In genomic region chrX:97431391-97431803, GRCm38 (mm10) we compare ENCODE assay signal across 8 mouse cellular contexts. TPM values are rescaled to one million over a fixed set of nuclear protein-coding genes. Genes with fewer than 3 reads are reported as not detected.
DNase-seq lines count a peak whose midpoint lies in the region; ATAC-seq and TF ChIP-seq lines count a peak whose summit lies in the region.

No protein-coding gene starts in this region.

- no peaks in the 10 kb centered on the region for H3K36me3 ChIP-seq in ES-E14 (ENCODE audit: control insufficient read depth, insufficient read depth, low read length, poor library complexity, severe bottlenecking)
- H3K36me3 ChIP-seq in forebrain, embryonic 11.5 days (ENCODE audit: control insufficient read depth, insufficient read depth, low read length), result no peaks in the 10 kb centered on the region
- no peaks in the 10 kb centered on the region for H3K36me3 ChIP-seq in heart, postnatal 0 days (replicated peaks; ENCODE audit: control insufficient read depth, insufficient read depth, low read length)
- H3K36me3 ChIP-seq in liver, embryonic 11.5 days (ENCODE audit: control insufficient read depth, insufficient read depth, low read length), result no peaks in the 10 kb centered on the region

- no peaks in the 10 kb centered on the region for H3K4me1 ChIP-seq in ES-E14 (ENCODE audit: control insufficient read depth in 2 of 2, insufficient read depth in 2 of 2, low read length in 2 of 2, poor library complexity in 1 of 2)
- no peaks in the 10 kb centered on the region for H3K4me1 ChIP-seq in brown adipose tissue, adult 24 weeks (ENCODE audit: control insufficient read depth, insufficient read depth, insufficient read length, low read length)
- no peaks in the 10 kb centered on the region for H3K4me1 ChIP-seq in forebrain, embryonic 11.5 days (replicated peaks; ENCODE audit: control insufficient read depth, insufficient read depth, low read length)
- no peaks in the 10 kb centered on the region for H3K4me1 ChIP-seq in heart, postnatal 0 days (ENCODE audit: control insufficient read depth, insufficient read depth)
- H3K4me1 ChIP-seq in liver, embryonic 11.5 days (replicated peaks; ENCODE audit: control insufficient read depth, insufficient read depth, low read length), result no peaks in the 10 kb centered on the region

- DNase-seq in ES-E14 (ENCODE audit: low read depth, low spot score), result peak; percentile 29
- DNase-seq in forebrain, embryonic 11.5 days (ENCODE audit: low spot score), result no peak
- peak; percentile 15 for DNase-seq in heart, postnatal 0 days (ENCODE audit: low spot score)
- peak; percentile 27 to 54 for DNase-seq in kidney, postnatal 25 days
- peak; percentile 38 for DNase-seq in liver, embryonic 11.5 days (ENCODE audit: low spot score)
- DNase-seq in naive thymus-derived CD4-positive, alpha-beta T cell, adult 2 months (ENCODE audit: low read depth), result peak; percentile 72
- DNase-seq in testis, postnatal 10 days (ENCODE audit: low spot score), result peak; percentile 49

- H3K27ac ChIP-seq in ES-E14 (ENCODE audit: insufficient read depth, low read depth, low read length, poor library complexity, severe bottlenecking), result no peak overlapping the region
- peak overlapping the region; percentile 97 for H3K27ac ChIP-seq in brown adipose tissue, adult 24 weeks (replicated peaks; ENCODE audit: low read depth, low read length)
- no peak overlapping the region for H3K27ac ChIP-seq in forebrain, embryonic 11.5 days (ENCODE audit: low read depth, low read length)
- no peak overlapping the region for H3K27ac ChIP-seq in heart, postnatal 0 days (ENCODE audit: low read depth)
- H3K27ac ChIP-seq in liver, embryonic 11.5 days (ENCODE audit: low read depth, low read length), result no peak overlapping the region

- H3K9ac ChIP-seq in ES-E14 (ENCODE audit: insufficient read depth, low read depth, low read length, poor library complexity, severe bottlenecking), result no peak overlapping the region
- 0 out of 2 replicates have a peak overlapping the region, but pooled peaks have one; percentile 39 for H3K9ac ChIP-seq in forebrain, embryonic 11.5 days (ENCODE audit: low read length)
- no peak overlapping the region for H3K9ac ChIP-seq in heart, postnatal 0 days (replicated peaks; ENCODE audit: low read depth, low read length)
- no peak overlapping the region for H3K9ac ChIP-seq in liver, embryonic 11.5 days (ENCODE audit: low read depth, low read length)

- TF ChIP-seq CTCF in heart, postnatal 0 days (IDR thresholded peaks at IDR 0.05; ENCODE audit: low read depth), result peak; percentile 47

- no peak for TF ChIP-seq EP300 in heart, postnatal 0 days (IDR thresholded peaks at IDR 0.05; ENCODE audit: low read depth)

- 17% methylated on average over 6 of the region's 6 CpGs for WGBS in forebrain, embryonic 11.5 days
- WGBS in heart, postnatal 0 days, result 14% methylated on average over 6 of the region's 6 CpGs
- WGBS in liver, embryonic 11.5 days, result 18% methylated on average over 6 of the region's 6 CpGs

- ATAC-seq in forebrain, embryonic 11.5 days (replicated peaks; ENCODE audit: low FRiP score), result peak; percentile 69
- no peak for ATAC-seq in heart, postnatal 0 days (ENCODE audit: insufficient read depth, low read depth)
- ATAC-seq in liver, embryonic 11.5 days (replicated peaks; ENCODE audit: low FRiP score), result 0 out of 2 replicates have a peak, but pooled peaks have one; percentile 57

- H3K27me3 ChIP-seq in forebrain, embryonic 11.5 days (ENCODE audit: control insufficient read depth, insufficient read depth, low read length), result no peaks in the 10 kb centered on the region
- H3K27me3 ChIP-seq in heart, postnatal 0 days (ENCODE audit: control insufficient read depth, insufficient read depth, low read length), result no peaks in the 10 kb centered on the region
- H3K27me3 ChIP-seq in liver, embryonic 11.5 days (replicated peaks; ENCODE audit: control insufficient read depth, insufficient read depth, low read length), result no peaks in the 10 kb centered on the region

- peak overlapping the region; percentile 40 for H3K4me2 ChIP-seq in forebrain, embryonic 11.5 days (ENCODE audit: low read depth, low read length, severe bottlenecking)
- H3K4me2 ChIP-seq in heart, postnatal 0 days (ENCODE audit: low read depth, low read length), result peak overlapping the region; percentile 40
- peak overlapping the region; percentile 33; the same call in 1 of the 2 replicates for H3K4me2 ChIP-seq in liver, embryonic 11.5 days

- peak overlapping the region in 1 of 2 experiments; percentile 62; a peak in 2 of 4 replicates for H3K4me3 ChIP-seq in ES-E14 (ENCODE audit: insufficient read depth in 1 of 2, low read depth in 1 of 2, low read length in 2 of 2, poor library complexity in 1 of 2, severe bottlenecking in 1 of 2)
- peak overlapping the region; percentile 99 for H3K4me3 ChIP-seq in brown adipose tissue, adult 24 weeks (ENCODE audit: insufficient read depth, low read depth, low read length)
- peak overlapping the region; percentile 17; the same call in 1 of the 2 replicates for H3K4me3 ChIP-seq in forebrain, embryonic 11.5 days (ENCODE audit: low read depth, low read length)
- peak overlapping the region; percentile 54 for H3K4me3 ChIP-seq in heart, postnatal 0 days (ENCODE audit: low read depth, low read length)
- peak overlapping the region; percentile 40 for H3K4me3 ChIP-seq in liver, embryonic 11.5 days (ENCODE audit: low read depth, low read length)

- no peaks in the 10 kb centered on the region for H3K9me3 ChIP-seq in ES-E14 (ENCODE audit: control insufficient read depth, insufficient read depth, low read depth, low read length)
- H3K9me3 ChIP-seq in forebrain, embryonic 11.5 days (ENCODE audit: control insufficient read depth, low read length), result no peaks in the 10 kb centered on the region
- H3K9me3 ChIP-seq in heart, postnatal 0 days (replicated peaks; ENCODE audit: control insufficient read depth, low read length), result no peaks in the 10 kb centered on the region
- H3K9me3 ChIP-seq in liver, embryonic 11.5 days (ENCODE audit: control insufficient read depth, low read length), result no peaks in the 10 kb centered on the region

- in situ Hi-C loops in ES-E14 (cut with MboI; ENCODE audit: low sequenced_read_pairs in 2 of 2, unreplicated experiment in 2 of 2), result loop anchor here in 1 of 2 experiments (25.0 kb wide), 1 partner anchor 519 kb away; no protein-coding TSS in a partner anchor

TF ChIP-seq in ES-E14, 5 proteins besides CTCF, POLR2A, EP300 and RAD21:
- TF ChIP-seq CHD2 (IDR thresholded peaks at IDR 0.05; ENCODE audit: low read depth, low read length), result no peak
- TF ChIP-seq MAFK (IDR thresholded peaks at IDR 0.05; ENCODE audit: insufficient read depth, low read depth, low read length), result no peak
- TF ChIP-seq HCFC1 (IDR thresholded peaks at IDR 0.05; ENCODE audit: borderline replicate concordance, insufficient read depth, low read length), result no peak
- TF ChIP-seq ZC3H11A (IDR thresholded peaks at IDR 0.05; ENCODE audit: borderline replicate concordance, low read depth, low read length), result no peak; the same call in 1 of the 2 replicates
- no peak for TF ChIP-seq ZNF384 (IDR thresholded peaks at IDR 0.05; ENCODE audit: low read depth, low read length)

RNA-seq across cellular contexts. Expression of gene Eda2r, which starts 54.4 kb away (rescaled TPM):
- total RNA-seq in ES-E14 (2012; rRNA removed), result 89.2 and 119 TPM in 2 replicates
- 0.52 and 0.54 TPM in 2 replicates for polyA plus RNA-seq in brown adipose tissue, adult 24 weeks (2012; ENCODE audit: insufficient read depth, insufficient read length, missing spikeins)
- polyA plus RNA-seq in forebrain, embryonic 11.5 days (2014; fragmentation: Nextera tagmentation; extraction: Ambion mirVana), result 0.96 and 1.1 TPM in 2 replicates
- total RNA-seq in heart, postnatal 0 days (2014; rRNA removed; ENCODE audit: low replicate concordance), result 2.0 and 2.4 TPM in 2 replicates
- polyA plus RNA-seq in heart, postnatal 0 days (2015; fragmentation: Nextera tagmentation; extraction: Ambion mirVana), result 1.7 and 1.8 TPM in 2 replicates
- 0.38 and 0.65 TPM in 2 replicates for polyA plus RNA-seq in liver, embryonic 11.5 days (2014; fragmentation: Nextera tagmentation; extraction: Ambion mirVana)
